Mouse (Mus musculus) layer of hippocampus, adult 9-11 months (tissue): ENCODE measurements around the gene Tuba1a.

Experiments used
- DNase-seq: peaks from one replicate; pipeline ENCODE4 v3.0.0; 2022

Tuba1a gene

GRCm38 (mm10) chr15:98953401-98954356 is at the start of gene Tuba1a, which contains the start of gene Gm49450:
Gene Tuba1a (minus strand): TSS chr15:98953703.
Gene Gm49450 (minus strand): TSS chr15:98953551.
- DNase-seq = peak; percentile 98

GRCm38 (mm10) chr15:99001451-99001931 is 48.0 kb upstream of the Tuba1a start:
- no peak for DNase-seq

- DNase-seq = no peak
Measured at GRCm38 (mm10) chr15:99000535-99001283, 47.2 kb upstream of the Tuba1a start.

- no peak for DNase-seq
Measured at GRCm38 (mm10) chr15:98998775-98999157, 45.3 kb upstream of the Tuba1a start.

GRCm38 (mm10) chr15:98997938-98998774 is 44.7 kb upstream of the Tuba1a start:
- no peak for DNase-seq

GRCm38 (mm10) chr15:98996840-98997239 is 43.3 kb upstream of the Tuba1a start:
- no peak for DNase-seq

GRCm38 (mm10) chr15:98994957-98995520 is 41.5 kb upstream of the Tuba1a start:
- DNase-seq = no peak

GRCm38 (mm10) chr15:98993865-98994264 is 40.4 kb upstream of the Tuba1a start:
- peak; percentile 81 for DNase-seq

- peak; percentile 91 for DNase-seq
Measured at GRCm38 (mm10) chr15:98993093-98993793, 39.7 kb upstream of the Tuba1a start.

- DNase-seq = peak; percentile 92
Measured at GRCm38 (mm10) chr15:98992086-98992912, 38.8 kb upstream of the Tuba1a start.

GRCm38 (mm10) chr15:98991540-98992050 is 38.1 kb upstream of the Tuba1a start:
- DNase-seq = no peak

- DNase-seq = no peak
Measured at GRCm38 (mm10) chr15:98990669-98991539, 37.4 kb upstream of the Tuba1a start.

GRCm38 (mm10) chr15:98989701-98990430 is 36.4 kb upstream of the Tuba1a start:
- no peak for DNase-seq

- DNase-seq = no peak
Measured at GRCm38 (mm10) chr15:98988787-98989186, 35.3 kb upstream of the Tuba1a start.

- DNase-seq = no peak
Measured at GRCm38 (mm10) chr15:98987661-98988181, 34.2 kb upstream of the Tuba1a start.

GRCm38 (mm10) chr15:98987077-98987630 is 33.7 kb upstream of the Tuba1a start:
- no peak for DNase-seq

GRCm38 (mm10) chr15:98985982-98986715 is 32.6 kb upstream of the Tuba1a start:
- no peak for DNase-seq
